Mouse (Mus musculus) megakaryocyte, embryonic 14.5 days (primary cell): ENCODE measurements around the gene Chmp2a.

ENCODE experiments used
- FLI1 ChIP-seq: IDR thresholded peaks from 2 replicates; pipeline ENCODE4 v1.6.1; 2012; ENCODE audit warnings: low read length, inconsistent platforms, mixed read lengths
- GATA1 ChIP-seq: IDR thresholded peaks from 3 replicates; pipeline ENCODE4 v1.6.1; 2012; ENCODE audit warnings: mixed read lengths, low read length, inconsistent platforms, borderline replicate concordance

DNA sequence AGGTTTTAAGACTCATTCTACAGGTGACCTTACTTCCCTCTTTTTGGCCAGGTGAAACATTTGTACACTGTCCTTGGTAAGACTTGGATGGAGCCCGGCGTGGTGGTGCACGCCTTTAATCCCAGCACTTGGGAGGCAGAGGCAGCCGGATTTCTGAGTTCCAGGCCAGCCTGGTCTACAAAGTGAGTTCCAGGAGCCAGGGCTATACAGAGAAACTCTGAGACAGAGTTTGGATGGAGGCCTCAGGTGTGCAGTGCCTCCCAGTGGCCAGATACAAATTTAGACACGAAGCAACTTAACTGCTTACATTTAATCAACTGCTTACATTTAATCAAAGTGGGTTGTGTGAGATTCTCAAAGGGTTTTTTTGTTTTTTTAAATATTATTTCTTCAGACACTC, 3.5 kb downstream of the Chmp2a start:
- TF ChIP-seq GATA1 (no peak), FLI1 (no peak)
